Comparison of ENCODE assay signal across 10 mouse cellular contexts in genomic region chr5:72916851-72917250, GRCm38 (mm10). TPM values are rescaled to one million over a fixed set of nuclear protein-coding genes. Genes with fewer than 3 reads are reported as not detected.
DNase-seq lines count a peak whose midpoint lies in the region; ATAC-seq and TF ChIP-seq lines count a peak whose summit lies in the region.
"Had no signal": no experiment of that assay in that cellular context is flagged by ENCODE, and none has a peak within 500 bp of the region (broad histone marks: within the 10 kb centered on the region; RNA-seq: fewer than 3 reads in every experiment).

No protein-coding gene starts in this region.

- peaks cover 9% of the 10 kb centered on the region for H3K4me1 ChIP-seq in heart, adult 2 months (ENCODE audit: control insufficient read depth, insufficient read depth, low read length)
- peaks cover 40% of the 10 kb centered on the region for H3K4me1 ChIP-seq in heart, embryonic 16.5 days (ENCODE audit: control insufficient read depth, insufficient read depth, low read length)
- H3K4me1 ChIP-seq in midbrain, embryonic 10.5 days, result peaks cover 28% of the 10 kb centered on the region

- H3K9ac ChIP-seq in heart, adult 2 months (ENCODE audit: low read depth, low read length), result 0 out of 2 replicates have a peak overlapping the region, but pooled peaks have one; percentile 44
- peak overlapping the region; percentile 99 for H3K9ac ChIP-seq in heart, embryonic 16.5 days (ENCODE audit: low read length)

- H3K27ac ChIP-seq in heart, adult 2 months, result peak overlapping the region; percentile 95
- peak overlapping the region; percentile 98 for H3K27ac ChIP-seq in heart, embryonic 16.5 days (ENCODE audit: low read length)
- H3K27ac ChIP-seq in midbrain, embryonic 10.5 days (replicated peaks), result no peak overlapping the region

- no peak for TF ChIP-seq POLR2A in heart, adult 2 months (IDR thresholded peaks at IDR 0.05; ENCODE audit: insufficient read depth, low read depth, low read length)

- peak overlapping the region; percentile 97 for H3K4me3 ChIP-seq in heart, adult 2 months
- peak overlapping the region; percentile 76 for H3K4me3 ChIP-seq in heart, embryonic 16.5 days (ENCODE audit: low read length)
- peak overlapping the region; percentile 82 for H3K4me3 ChIP-seq in midbrain, embryonic 10.5 days

- peak overlapping the region; percentile 71 for H3K4me2 ChIP-seq in heart, embryonic 16.5 days (ENCODE audit: low read depth, low read length)

- intact Hi-C loops in heart, adult 2 months (cut with DNase I), result loop anchor here (5.0 to 10.0 kb wide), 3 partner anchors 35 to 568 kb away; partner anchors contain the start of genes Dcun1d4 and Fryl
- intact Hi-C loops in heart, postnatal 36 days (cut with DNase I), result loop anchor here (10.0 kb wide), 1 partner anchor 378 kb away; the partner anchor contains the start of gene Ociad1

- TF ChIP-seq EP300 in heart, adult 2 months (IDR thresholded peaks at IDR 0.05; ENCODE audit: insufficient read depth, low read depth, low read length), result no peak

- no peaks in the 10 kb centered on the region for H3K27me3 ChIP-seq in heart, adult 2 months (ENCODE audit: control insufficient read depth, insufficient read depth, low read length)
- H3K27me3 ChIP-seq in heart, embryonic 16.5 days (ENCODE audit: control insufficient read depth, insufficient read depth, low read length), result no peaks in the 10 kb centered on the region
- no peaks in the 10 kb centered on the region for H3K27me3 ChIP-seq in midbrain, embryonic 10.5 days (ENCODE audit: low read depth, poor library complexity, severe bottlenecking)

- peaks cover 17% of the 10 kb centered on the region for H3K36me3 ChIP-seq in heart, adult 2 months (ENCODE audit: control insufficient read depth, insufficient read depth, low read length)
- H3K36me3 ChIP-seq in heart, embryonic 16.5 days (ENCODE audit: control insufficient read depth, insufficient read depth), result no peaks in the 10 kb centered on the region
- peaks cover 4% of the 10 kb centered on the region for H3K36me3 ChIP-seq in midbrain, embryonic 10.5 days

- no peak for TF ChIP-seq CTCF in heart, adult 2 months (IDR thresholded peaks at IDR 0.05)

- 12% methylated on average over 1 of the region's 1 CpGs for WGBS in heart, adult 2 months
- 14% methylated on average over 1 of the region's 1 CpGs for WGBS in heart, embryonic 16.5 days
- 71% methylated on average over 1 of the region's 1 CpGs for WGBS in midbrain, embryonic 10.5 days

- no peak for DNase-seq in heart, adult 2 months
- no peak for DNase-seq in heart, postnatal 36 days
- peak; percentile 49 for DNase-seq in 416B (ENCODE audit: low read depth)
- no peak for DNase-seq in midbrain, embryonic 10.5 days (ENCODE audit: low spot score)
- DNase-seq in left cerebral cortex, adult 9 months (ENCODE audit: low spot score in 2 of 2), result no peak
- DNase-seq in natural killer cell, adult 2 months (ENCODE audit: low spot score in 2 of 2), result no peak
- no peak for DNase-seq in embryo, embryonic 9.5 days (ENCODE audit: extremely low spot score)
- DNase-seq: B cell, adult 2 months had no signal

- peaks cover 11% of the 10 kb centered on the region for H3K79me2 ChIP-seq in heart, adult 2 months (replicated peaks; ENCODE audit: control insufficient read depth, insufficient read depth, low read length)

- no peaks in the 10 kb centered on the region for H3K9me3 ChIP-seq in heart, embryonic 16.5 days (replicated peaks; ENCODE audit: control insufficient read depth, low read length)
- H3K9me3 ChIP-seq in midbrain, embryonic 10.5 days (replicated peaks), result no peaks in the 10 kb centered on the region

- ATAC-seq in heart, embryonic 16.5 days (replicated peaks; ENCODE audit: extremely low read depth, insufficient read depth, low FRiP score), result no peak

RNA-seq across cellular contexts. Expression of gene Slain2, which starts 2.7 kb away (rescaled TPM):
- total RNA-seq in heart, adult 2 months (2021), result 100 to 1,000 TPM; 149 to 186 TPM
- polyA plus RNA-seq in heart, adult 2 months (2012; rRNA removed), result 53.7 and 84.5 TPM in 2 replicates
- total RNA-seq in heart, postnatal 36 days (2021), result 100 to 1,000 TPM; 145 to 163 TPM
- 22.6 and 24.0 TPM in 2 replicates for polyA plus RNA-seq in heart, embryonic 16.5 days (2015; fragmentation: Nextera tagmentation; extraction: Ambion mirVana)
- 16.2 and 16.5 TPM in 2 replicates for polyA plus RNA-seq in midbrain, embryonic 10.5 days (2016; fragmentation: Nextera tagmentation; extraction: Ambion mirVana)

RNA-seq across cellular contexts. Expression of gene Tec, which starts 48.6 kb away (rescaled TPM):
- 10 to 100 TPM; 12.8 to 13.8 TPM for total RNA-seq in heart, adult 2 months (2021)
- 5.7 and 9.3 TPM in 2 replicates for polyA plus RNA-seq in heart, adult 2 months (2012; rRNA removed)
- total RNA-seq in heart, postnatal 36 days (2021), result 10 to 100 TPM; 11.0 to 16.9 TPM
- 17.9 and 23.0 TPM in 2 replicates for polyA plus RNA-seq in heart, embryonic 16.5 days (2015; fragmentation: Nextera tagmentation; extraction: Ambion mirVana)
- polyA plus RNA-seq in midbrain, embryonic 10.5 days (2016; fragmentation: Nextera tagmentation; extraction: Ambion mirVana), result 3.2 and 4.6 TPM in 2 replicates

RNA-seq across cellular contexts. Expression of gene Gm10135, which starts 57.7 kb away (rescaled TPM):
- total RNA-seq in heart, adult 2 months (2021), result not detected
- not detected in 2 replicates for polyA plus RNA-seq in heart, adult 2 months (2012; rRNA removed)
- not detected for total RNA-seq in heart, postnatal 36 days (2021)
- polyA plus RNA-seq in heart, embryonic 16.5 days (2015; fragmentation: Nextera tagmentation; extraction: Ambion mirVana), result not detected in 2 replicates
- polyA plus RNA-seq in midbrain, embryonic 10.5 days (2016; fragmentation: Nextera tagmentation; extraction: Ambion mirVana), result not detected in 2 replicates
- total RNA-seq: left cerebral cortex, postnatal 36 days had no signal
